Mouse (Mus musculus): ENCODE results near the gene Arl6ip5. TPM values are rescaled to one million over a fixed set of nuclear protein-coding genes. Genes with fewer than 3 reads are reported as not detected.
A peak's percentile ranks its signal among the peaks of the same experiment; 100 is the strongest.

Gene Arl6ip5
- 54.5 and 87.5 TPM in 2 replicates for polyA plus RNA-seq (2016; fragmentation: Nextera tagmentation; extraction: Ambion mirVana)

GRCm38 (mm10) chr6:97210191-97210961 is at the start of gene Arl6ip5:
TSS of gene Arl6ip5 (plus strand) at chr6:97210689.
- Histone ChIP-seq H3K4me1 (peaks cover 23% of the 10 kb centered on the region), H3K9me3 (no peaks in the 10 kb centered on the region), H3K27me3 (ENCODE audit: insufficient read depth, poor library complexity, severe bottlenecking) (no peaks in the 10 kb centered on the region), H3K27ac (peak within 1 kb of the TSS; percentile 90), H3K36me3 (peaks cover 8% of the 10 kb centered on the region; the same call in 1 of the 2 replicates), H3K4me3 (peak within 1 kb of the TSS; percentile 80)
- peak; percentile 97 for DNase-seq (ENCODE audit: low spot score)
- WGBS = 10% methylated on average over 32 of the region's 32 CpGs

- no peak overlapping the region for H3K4me3 ChIP-seq
- H3K4me1 ChIP-seq = peaks cover 20% of the 10 kb centered on the region
- no peaks in the 10 kb centered on the region for H3K27me3 ChIP-seq (ENCODE audit: insufficient read depth, poor library complexity, severe bottlenecking)
- H3K27ac ChIP-seq = no peak overlapping the region
- WGBS = 81% methylated on average over 11 of the region's 11 CpGs
- no peak for DNase-seq (ENCODE audit: low spot score)
- peaks cover 41% of the 10 kb centered on the region for H3K36me3 ChIP-seq
- H3K9me3 ChIP-seq = no peaks in the 10 kb centered on the region
Observed at GRCm38 (mm10) chr6:97175716-97176115, 34.8 kb upstream of the Arl6ip5 start.

GRCm38 (mm10) chr6:97178491-97179366 is 31.8 kb upstream of the Arl6ip5 start, which contains the start of gene Tmf1:
TSS of gene Tmf1 (minus strand) at chr6:97179122.
- peak; percentile 97 for DNase-seq (ENCODE audit: low spot score)
- peaks cover 23% of the 10 kb centered on the region for H3K4me1 ChIP-seq
- no peaks in the 10 kb centered on the region for H3K9me3 ChIP-seq
- H3K36me3 ChIP-seq = peaks cover 31% of the 10 kb centered on the region
- 1% methylated on average over 80 of the region's 80 CpGs for WGBS
- H3K27ac ChIP-seq = peak within 1 kb of the TSS; percentile 95
- no peaks in the 10 kb centered on the region for H3K27me3 ChIP-seq (ENCODE audit: insufficient read depth, poor library complexity, severe bottlenecking)
- H3K4me3 ChIP-seq = peak within 1 kb of the TSS; percentile 93

- 7% methylated on average over 11 of the region's 11 CpGs for WGBS
- DNase-seq (ENCODE audit: low spot score) = peak; percentile 76
- peak overlapping the region; percentile 93 for H3K4me3 ChIP-seq
- H3K36me3 ChIP-seq = peaks cover 34% of the 10 kb centered on the region
- H3K27ac ChIP-seq = peak overlapping the region; percentile 95
- no peaks in the 10 kb centered on the region for H3K27me3 ChIP-seq (ENCODE audit: insufficient read depth, poor library complexity, severe bottlenecking)
- H3K4me1 ChIP-seq = peaks cover 23% of the 10 kb centered on the region
- no peaks in the 10 kb centered on the region for H3K9me3 ChIP-seq
Observed at GRCm38 (mm10) chr6:97179367-97179828, 31.1 kb upstream of the Arl6ip5 start.

DNA sequence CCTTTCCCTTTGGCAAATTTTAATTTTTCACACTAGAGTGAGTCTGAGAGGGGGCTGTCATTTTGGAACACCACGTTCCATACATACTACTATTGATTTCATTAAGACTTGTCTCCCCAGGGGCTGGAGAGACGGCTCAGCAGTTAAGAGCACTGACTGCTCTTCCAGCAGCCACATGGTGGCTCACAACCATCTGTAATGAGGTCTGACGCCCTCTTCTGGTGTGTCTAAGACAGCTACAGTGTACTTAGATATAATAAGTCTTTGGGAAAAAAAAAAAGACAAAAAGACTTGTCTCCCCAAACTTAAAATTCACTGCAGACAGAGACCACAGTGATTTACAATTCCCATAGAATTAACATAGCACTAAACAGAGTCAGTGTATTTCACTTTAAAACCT is 10.1 kb upstream of the Arl6ip5 start:
- Histone ChIP-seq H3K9me3 (no peaks in the 10 kb centered on the region), H3K4me3 (no peak overlapping the region), H3K27ac (no peak overlapping the region), H3K27me3 (ENCODE audit: insufficient read depth, poor library complexity, severe bottlenecking) (no peaks in the 10 kb centered on the region), H3K4me1 (peaks cover 12% of the 10 kb centered on the region), H3K36me3 (peaks cover 41% of the 10 kb centered on the region)
- no peak for DNase-seq (ENCODE audit: low spot score)
- 71% methylated on average over 3 of the region's 3 CpGs for WGBS

DNA sequence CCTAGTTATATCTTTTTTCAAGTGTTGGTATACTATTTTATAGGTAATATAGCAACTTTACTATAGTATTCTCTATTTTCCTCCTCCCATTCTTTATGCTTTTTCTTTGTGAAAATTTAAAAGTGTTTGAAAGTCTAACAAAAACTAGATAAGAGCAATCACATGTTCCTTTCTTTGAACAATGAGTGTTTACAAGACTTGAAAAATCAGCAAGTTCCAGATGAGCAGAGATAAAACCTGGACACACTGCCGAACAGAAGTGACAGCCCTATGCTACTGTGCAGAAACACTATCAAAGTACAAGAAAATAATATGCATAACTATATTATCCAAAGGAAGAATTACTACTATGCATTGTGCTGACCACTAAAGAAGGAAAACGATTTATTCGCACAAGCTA is 8.0 kb upstream of the Arl6ip5 start:
- DNase-seq (ENCODE audit: low spot score) = no peak
- Histone ChIP-seq H3K36me3 (peaks cover 20% of the 10 kb centered on the region), H3K27ac (no peak overlapping the region), H3K4me1 (peaks cover 12% of the 10 kb centered on the region), H3K27me3 (ENCODE audit: insufficient read depth, poor library complexity, severe bottlenecking) (no peaks in the 10 kb centered on the region), H3K9me3 (no peaks in the 10 kb centered on the region), H3K4me3 (no peak overlapping the region)
- 85% methylated on average over 3 of the region's 3 CpGs for WGBS

GRCm38 (mm10) chr6:97204252-97204869 is 6.1 kb upstream of the Arl6ip5 start:
- H3K4me3 ChIP-seq = peak overlapping the region; percentile 91
- H3K27me3 ChIP-seq (ENCODE audit: insufficient read depth, poor library complexity, severe bottlenecking) = no peaks in the 10 kb centered on the region
- DNase-seq (ENCODE audit: low spot score) = no peak
- 17% methylated on average over 9 of the region's 9 CpGs for WGBS
- H3K4me1 ChIP-seq = peaks cover 16% of the 10 kb centered on the region
- no peaks in the 10 kb centered on the region for H3K9me3 ChIP-seq
- peak overlapping the region; percentile 97 for H3K27ac ChIP-seq
- H3K36me3 ChIP-seq = peaks cover 6% of the 10 kb centered on the region; the same call in 1 of the 2 replicates

- Histone ChIP-seq H3K36me3 (peaks cover 6% of the 10 kb centered on the region; the same call in 1 of the 2 replicates), H3K4me1 (peaks cover 16% of the 10 kb centered on the region), H3K9me3 (no peaks in the 10 kb centered on the region), H3K27me3 (ENCODE audit: insufficient read depth, poor library complexity, severe bottlenecking) (no peaks in the 10 kb centered on the region), H3K4me3 (peak overlapping the region; percentile 91), H3K27ac (peak overlapping the region; percentile 97)
- DNase-seq (ENCODE audit: low spot score) = no peak
- WGBS = 1% methylated on average over 16 of the region's 16 CpGs
Observed at GRCm38 (mm10) chr6:97204952-97205351, 5.5 kb upstream of the Arl6ip5 start.

- WGBS = 1% methylated on average over 34 of the region's 38 CpGs
- H3K36me3 ChIP-seq = peaks cover 6% of the 10 kb centered on the region; the same call in 1 of the 2 replicates
- H3K4me3 ChIP-seq = peak within 1 kb of the TSS; percentile 91
- H3K27ac ChIP-seq = peak within 1 kb of the TSS; percentile 97
- DNase-seq (ENCODE audit: low spot score) = peak; percentile 100
- H3K4me1 ChIP-seq = peaks cover 16% of the 10 kb centered on the region
- no peaks in the 10 kb centered on the region for H3K9me3 ChIP-seq
- H3K27me3 ChIP-seq (ENCODE audit: insufficient read depth, poor library complexity, severe bottlenecking) = no peaks in the 10 kb centered on the region
Observed at GRCm38 (mm10) chr6:97205439-97205885, 5.0 kb upstream of the Arl6ip5 start, which contains the start of gene Uba3. TSS of gene Uba3 (minus strand) at chr6:97205647.

DNA sequence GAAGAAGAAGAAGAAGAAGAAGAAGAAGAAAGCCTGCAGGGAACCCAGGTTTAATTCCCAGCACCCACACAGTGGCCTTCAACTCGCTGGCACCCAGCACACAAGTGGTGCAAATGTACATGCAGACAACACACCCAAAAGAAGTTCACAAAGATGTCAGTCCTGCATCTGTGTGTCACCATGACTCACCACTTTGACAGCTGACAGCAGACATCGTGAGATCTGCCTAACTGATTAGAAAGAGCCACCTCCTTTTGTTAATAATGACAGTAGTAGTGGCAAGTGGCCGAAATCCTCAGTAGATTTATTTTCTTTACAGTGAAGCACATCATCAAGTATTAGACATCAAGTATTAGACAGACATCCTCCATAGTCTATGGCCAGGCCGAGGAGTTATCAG is 3.4 kb upstream of the Arl6ip5 start:
- Histone ChIP-seq H3K27me3 (ENCODE audit: insufficient read depth, poor library complexity, severe bottlenecking) (no peaks in the 10 kb centered on the region), H3K4me3 (no peak overlapping the region), H3K9me3 (no peaks in the 10 kb centered on the region), H3K27ac (no peak overlapping the region), H3K4me1 (peaks cover 26% of the 10 kb centered on the region), H3K36me3 (no peaks in the 10 kb centered on the region)
- WGBS = 77% methylated on average over 4 of the region's 4 CpGs
- no peak for DNase-seq (ENCODE audit: low spot score)

GRCm38 (mm10) chr6:97208406-97208805 is 2.1 kb upstream of the Arl6ip5 start:
- no peaks in the 10 kb centered on the region for H3K27me3 ChIP-seq (ENCODE audit: insufficient read depth, poor library complexity, severe bottlenecking)
- no peaks in the 10 kb centered on the region for H3K36me3 ChIP-seq
- WGBS = 30% methylated on average over 3 of the region's 3 CpGs
- no peaks in the 10 kb centered on the region for H3K9me3 ChIP-seq
- peak overlapping the region; percentile 25; the same call in 1 of the 2 replicates for H3K27ac ChIP-seq
- H3K4me1 ChIP-seq = peaks cover 29% of the 10 kb centered on the region
- DNase-seq (ENCODE audit: low spot score) = no peak
- H3K4me3 ChIP-seq = no peak overlapping the region

DNA sequence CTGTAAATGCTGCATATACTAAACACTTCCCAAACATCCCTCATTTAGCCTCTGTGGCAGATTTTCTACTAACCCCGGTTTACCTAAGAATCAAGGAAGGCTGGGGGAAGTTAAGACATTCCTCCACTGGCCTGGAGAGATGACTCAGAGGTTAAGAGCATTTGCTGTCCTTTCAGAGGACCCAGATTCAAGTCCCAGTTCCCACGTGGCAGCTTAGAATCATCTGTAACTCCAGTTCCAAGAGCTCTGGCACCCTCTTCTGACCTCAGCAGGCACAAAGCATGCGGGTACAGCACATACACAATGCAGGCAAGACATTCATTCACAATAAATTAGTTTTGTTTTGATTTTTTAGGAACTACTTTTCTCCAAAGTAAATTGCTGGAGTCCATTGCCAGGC is 1.3 kb upstream of the Arl6ip5 start:
- H3K4me3 ChIP-seq = no peak overlapping the region
- peaks cover 26% of the 10 kb centered on the region for H3K4me1 ChIP-seq
- WGBS = 63% methylated on average over 3 of the region's 3 CpGs
- H3K9me3 ChIP-seq = no peaks in the 10 kb centered on the region
- no peaks in the 10 kb centered on the region for H3K36me3 ChIP-seq
- no peak overlapping the region for H3K27ac ChIP-seq
- no peak for DNase-seq (ENCODE audit: low spot score)
- H3K27me3 ChIP-seq (ENCODE audit: insufficient read depth, poor library complexity, severe bottlenecking) = no peaks in the 10 kb centered on the region

Data from heart, embryonic 10.5 days (tissue).